Mouse (Mus musculus) liver, embryonic 14.5 days (tissue): Measurements from ENCODE around the gene Atox1. TPM values are rescaled to one million over a fixed set of nuclear protein-coding genes. Genes with fewer than 3 reads are reported as not detected.

Experiments used
- ATAC-seq: fragments of 200-750 bp; cut with Nextera tagmentation; 2 replicates; pipeline ENCODE4 v1.8.0; 2017; ENCODE audit warnings: moderate number of reproducible peaks, mild to moderate bottlenecking, moderate library complexity; ENCODE audit not compliant: insufficient read depth
- DNase-seq, 3 experiments: peaks; one replicate each; pipeline ENCODE4 v3.0.0-alpha.2; 2012 to 2013; ENCODE audit warnings: low read depth in 3 of 3, low spot score in 3 of 3
- H3K27ac ChIP-seq: fragments of 300-500 bp; sonication (generic); 2 replicates; pipeline ENCODE4 v1.5.1; 2014; ENCODE audit warnings: moderate library complexity, mild to moderate bottlenecking, control low read depth, inconsistent platforms
- H3K27me3 ChIP-seq: fragments of 300-500 bp; sonication (generic); 2 replicates; pipeline ENCODE4 v1.6.1; 2014; ENCODE audit warnings: mild to moderate bottlenecking, low read length, moderate library complexity; ENCODE audit not compliant: control insufficient read depth, insufficient read depth
- H3K36me3 ChIP-seq: fragments of 300-500 bp; sonication (generic); replicated peaks from 2 replicates; pipeline ENCODE4 v1.6.1; 2014; ENCODE audit warnings: low read depth; ENCODE audit not compliant: control insufficient read depth, insufficient read depth
- H3K4me1 ChIP-seq, 2 experiments: fragments of 200-500 bp in 1 of 2; fragments of 300-500 bp in 1 of 2; sonication (generic) in 1 of 2; replicated peaks; 2 replicates each; pipeline ENCODE4 v1.6.1; 2012 to 2014; ENCODE audit warnings: antibody characterized with exemption in 1 of 2, inconsistent platforms in 1 of 2, low read length in 1 of 2; ENCODE audit not compliant: control insufficient read depth in 2 of 2, insufficient read depth in 2 of 2
- H3K4me2 ChIP-seq: fragments of 300-500 bp; sonication (generic); 2 replicates; pipeline ENCODE4 v1.6.1; 2014; ENCODE audit warnings: low read depth, mild to moderate bottlenecking, control low read depth, moderate library complexity
- H3K4me3 ChIP-seq, 2 experiments: fragments of 200-500 bp in 1 of 2; fragments of 300-500 bp in 1 of 2; sonication (generic) in 1 of 2; 2 replicates each; pipeline ENCODE4 v1.5.1; 2012 to 2014; ENCODE audit warnings: low read depth in 2 of 2, low read length in 2 of 2, mild to moderate bottlenecking in 2 of 2, control low read depth in 1 of 2, inconsistent platforms in 1 of 2, moderate library complexity in 1 of 2; ENCODE audit not compliant: insufficient read depth in 1 of 2
- H3K9ac ChIP-seq: fragments of 300-500 bp; sonication (generic); replicated peaks from 2 replicates; pipeline ENCODE4 v1.6.1; 2014; ENCODE audit warnings: mild to moderate bottlenecking, control low read depth, moderate library complexity
- H3K9me3 ChIP-seq: fragments of 300-500 bp; sonication (generic); 2 replicates; pipeline ENCODE4 v1.6.1; 2016; ENCODE audit warnings: low read length, mixed read lengths; ENCODE audit not compliant: control insufficient read depth
- CTCF ChIP-seq: IDR thresholded peaks from 2 replicates; pipeline ENCODE4 v1.5.1; 2016; ENCODE audit warnings: antibody characterized with exemption, low read depth, control low read depth
- EP300 ChIP-seq: IDR thresholded peaks from 2 replicates; pipeline ENCODE4 v1.6.1; 2016; ENCODE audit warnings: antibody characterized with exemption, low read depth
- WGBS: fragments of 180-500 bp; shearing (Covaris S2); extraction: QIAGEN DNeasy Blood & Tissue Kit; methylation state at CpG from one replicate; pipeline ENCODE4 v1.1.7; 2014; ENCODE audit not compliant: insufficient replicate concordance; 5-methylcytosine and 5-hydroxymethylcytosine counted together
- polyA plus RNA-seq, 2 experiments: library from polyadenylated mRNA; depleted of rRNA in 1 of 2; stranded (reverse) in 1 of 2; unstranded in 1 of 2; fragments of >200 nt; fragmentation: Nextera tagmentation in 1 of 2; extraction: Ambion mirVana in 1 of 2; gene quantifications; 2 replicates each; pipeline versions ENCODE4 v1.2.1 to v1.2.3; 2012 to 2014

Gene Atox1
- polyA plus RNA-seq (2012; rRNA removed): 97.4 and 120 TPM in 2 replicates
- 198 and 209 TPM in 2 replicates for polyA plus RNA-seq (2014; fragmentation: Nextera tagmentation; extraction: Ambion mirVana)

DNA sequence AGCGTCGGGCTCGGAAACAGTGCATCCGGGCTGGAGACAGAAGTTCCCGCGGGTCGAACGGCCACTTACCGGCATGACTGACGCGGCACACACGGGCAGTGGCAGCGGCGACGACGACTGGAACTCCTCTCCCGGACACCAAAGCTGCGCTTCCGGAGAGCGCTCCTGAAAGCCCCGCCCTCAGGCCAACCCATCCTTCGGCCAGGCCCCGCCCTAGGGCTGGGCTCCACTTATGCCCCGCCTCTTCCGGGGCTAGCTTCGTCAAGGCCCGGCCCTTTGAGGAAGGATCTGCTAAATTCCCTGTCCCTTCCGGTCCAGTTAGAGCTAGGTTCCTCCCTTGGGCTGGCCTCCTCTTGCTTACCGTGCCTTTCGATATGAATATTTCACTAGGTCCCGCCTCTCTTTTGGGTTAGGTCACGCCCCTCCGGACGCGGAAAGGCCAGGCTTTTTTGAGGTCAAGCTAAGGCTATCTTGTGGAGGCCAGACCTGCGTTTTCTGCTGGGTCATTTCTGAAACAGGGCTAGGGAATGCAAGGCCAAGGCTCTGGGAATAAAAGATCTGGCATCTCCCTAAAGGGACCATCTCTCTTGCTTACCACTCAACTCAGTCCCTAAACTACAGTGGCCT, at the start of gene Atox1:
TSS of gene Atox1 (minus strand) at position 221 of the 627 bp plus-strand sequence.
- H3K4me1 ChIP-seq: peaks cover 10 to 30% of the 10 kb centered on the region in 2 experiments
- WGBS: under 1% methylated on average over 33 of the region's 36 CpGs
- no peaks in the 10 kb centered on the region for H3K36me3 ChIP-seq
- no peak for TF ChIP-seq EP300
- no peak for TF ChIP-seq CTCF
- H3K27ac ChIP-seq: peak within 1 kb of the TSS; percentile 78
- no peaks in the 10 kb centered on the region for H3K9me3 ChIP-seq
- DNase-seq: peak; percentile 95 to 97 (median 96)
- peak within 1 kb of the TSS; percentile 62 to 77 for H3K4me3 ChIP-seq
- ATAC-seq: peak; percentile 98
- peak within 1 kb of the TSS; percentile 89 for H3K4me2 ChIP-seq
- peak within 1 kb of the TSS; percentile 62 for H3K9ac ChIP-seq
- no peaks in the 10 kb centered on the region for H3K27me3 ChIP-seq

- 58% methylated on average over 3 of the region's 3 CpGs for WGBS
- no peak overlapping the region for H3K4me2 ChIP-seq
Observed at GRCm38 (mm10) chr11:55505485-55505884, 44.4 kb upstream of the Atox1 start.

GRCm38 (mm10) chr11:55502886-55503285, 41.8 kb upstream of the Atox1 start:
- ATAC-seq (no peak), DNase-seq (no peak)
- Histone ChIP-seq H3K4me2 (no peak overlapping the region), H3K9me3 (no peaks in the 10 kb centered on the region), H3K27me3 (no peaks in the 10 kb centered on the region), H3K4me3 (no peak overlapping the region), H3K27ac (no peak overlapping the region), H3K4me1 (no peaks in the 10 kb centered on the region), H3K9ac (no peak overlapping the region), H3K36me3 (peaks cover 26% of the 10 kb centered on the region)
- no peak for TF ChIP-seq CTCF
- TF ChIP-seq EP300: no peak
- 57% methylated on average over 5 of the region's 5 CpGs for WGBS

More at GRCm38 (mm10) chr11:55505485-55505884, 44.4 kb upstream of the Atox1 start:
- H3K27me3 ChIP-seq: no peaks in the 10 kb centered on the region
- no peaks in the 10 kb centered on the region for H3K9me3 ChIP-seq
- H3K9ac ChIP-seq: no peak overlapping the region
- no peak overlapping the region for H3K4me3 ChIP-seq
- no peak overlapping the region for H3K27ac ChIP-seq
- H3K4me1 ChIP-seq: no peaks in the 10 kb centered on the region
- ATAC-seq (no peak), DNase-seq (no peak)
- TF ChIP-seq CTCF (no peak), EP300 (no peak)
- H3K36me3 ChIP-seq: peaks cover 4% of the 10 kb centered on the region

DNA sequence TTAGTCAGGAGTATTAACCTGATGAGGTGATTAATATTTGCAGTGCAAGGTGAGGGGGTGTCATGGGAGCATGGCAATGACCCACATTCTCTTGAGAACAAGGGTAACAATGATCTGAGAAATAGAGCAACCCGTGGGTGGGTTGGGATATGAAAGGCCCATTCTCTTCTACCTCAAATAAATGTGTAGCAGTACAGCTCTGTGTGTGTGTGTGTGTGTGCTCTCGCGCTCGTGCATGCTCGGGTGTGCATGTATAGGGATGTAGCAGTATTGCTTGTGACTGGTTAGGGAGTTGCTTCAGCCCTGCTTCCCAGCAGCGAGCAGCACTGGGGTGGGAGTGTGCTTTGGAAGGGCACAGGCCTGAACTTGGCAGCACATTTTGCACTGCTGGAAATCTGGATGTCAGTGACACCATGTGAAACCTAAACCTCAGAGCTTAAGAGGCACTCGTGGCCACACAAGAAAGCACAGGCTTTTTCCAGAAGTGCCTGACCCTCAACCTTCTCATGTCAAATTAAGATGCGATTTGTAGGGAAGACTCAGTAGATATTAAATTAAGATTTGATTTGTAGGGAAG, 41.0 kb upstream of the Atox1 start:
- ATAC-seq: no peak
- Histone ChIP-seq H3K4me3 (no peak overlapping the region), H3K4me1 (no peaks in the 10 kb centered on the region), H3K36me3 (peaks cover 34% of the 10 kb centered on the region), H3K27ac (no peak overlapping the region), H3K9ac (no peak overlapping the region), H3K9me3 (no peaks in the 10 kb centered on the region), H3K4me2 (no peak overlapping the region), H3K27me3 (no peaks in the 10 kb centered on the region)
- TF ChIP-seq EP300: no peak
- TF ChIP-seq CTCF: no peak
- no peak for DNase-seq
- 76% methylated on average over 8 of the region's 8 CpGs for WGBS

GRCm38 (mm10) chr11:55497885-55498284, 36.8 kb upstream of the Atox1 start:
- no peak overlapping the region for H3K4me2 ChIP-seq
- no peak overlapping the region for H3K9ac ChIP-seq
- no peaks in the 10 kb centered on the region for H3K9me3 ChIP-seq
- H3K4me3 ChIP-seq: no peak overlapping the region
- no peak overlapping the region for H3K27ac ChIP-seq
- ATAC-seq (peak; percentile 51), DNase-seq (peak in 2 of 3 experiments; percentile 15 to 42)
- no peaks in the 10 kb centered on the region for H3K4me1 ChIP-seq
- TF ChIP-seq CTCF: peak; percentile 88
- no peak for TF ChIP-seq EP300
- WGBS: 54% methylated on average over 5 of the region's 5 CpGs
- peaks cover 71% of the 10 kb centered on the region for H3K36me3 ChIP-seq
- no peaks in the 10 kb centered on the region for H3K27me3 ChIP-seq
